Mouse (Mus musculus): ENCODE data around the gene Kdm5c.

Gene Kdm5c

GRCm38 (mm10) chrX:152232781-152233763 is at the start of gene Kdm5c:
Gene Kdm5c (plus strand): TSS chrX:152233020.
- Histone ChIP-seq H3K9me3 (ENCODE audit: low read length) (no peaks in the 10 kb centered on the region), H3K36me3 (ENCODE audit: insufficient read depth, low read length) (peaks cover 31% of the 10 kb centered on the region), H3K4me3 (replicated peaks; ENCODE audit: low read length) (peak within 1 kb of the TSS; percentile 94), H3K4me1 (replicated peaks; ENCODE audit: low read depth, low read length) (peaks cover 20% of the 10 kb centered on the region), H3K27me3 (ENCODE audit: insufficient read depth, low read length) (no peaks in the 10 kb centered on the region)
- no peak for TF ChIP-seq POU5F1 (IDR thresholded peaks at IDR 0.05; ENCODE audit: borderline replicate concordance, low read length)
- no peak for TF ChIP-seq NANOG (IDR thresholded peaks at IDR 0.05; ENCODE audit: borderline replicate concordance, low read length)

DNA sequence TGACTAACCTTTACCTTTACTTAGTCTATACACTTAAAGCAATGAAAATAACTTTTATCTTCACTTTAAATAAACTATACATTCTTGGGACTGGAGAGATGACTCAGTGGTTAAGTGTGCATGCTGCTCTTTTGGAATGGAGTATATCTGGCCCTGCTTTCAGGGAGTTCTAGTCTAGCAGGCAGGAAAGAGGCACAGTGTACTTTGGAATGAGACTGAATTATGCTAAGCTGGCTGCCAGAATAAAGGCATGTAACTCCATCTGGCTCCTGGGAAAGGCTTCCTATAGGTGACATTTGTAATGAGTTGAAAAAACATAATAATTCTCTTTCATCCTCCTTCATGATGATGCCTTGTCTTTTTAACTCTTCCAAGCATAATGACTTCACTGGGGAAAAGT is 45.7 kb upstream of the Kdm5c start:
- H3K4me3 ChIP-seq (replicated peaks; ENCODE audit: low read length) = no peak overlapping the region
- TF ChIP-seq NANOG (IDR thresholded peaks at IDR 0.05; ENCODE audit: borderline replicate concordance, low read length) (no peak), CTCF (conservative IDR thresholded peaks at IDR 0.05; ENCODE audit: low read length) (no peak), POU5F1 (IDR thresholded peaks at IDR 0.05; ENCODE audit: borderline replicate concordance, low read length) (no peak)

GRCm38 (mm10) chrX:152191266-152191665 is 41.6 kb upstream of the Kdm5c start:
- Histone ChIP-seq H3K4me1 (replicated peaks; ENCODE audit: low read depth, low read length) (no peaks in the 10 kb centered on the region), H3K27me3 (ENCODE audit: insufficient read depth, low read length) (no peaks in the 10 kb centered on the region), H3K9me3 (ENCODE audit: low read length) (no peaks in the 10 kb centered on the region), H3K36me3 (ENCODE audit: insufficient read depth, low read length) (no peaks in the 10 kb centered on the region), H3K4me3 (replicated peaks; ENCODE audit: low read length) (no peak overlapping the region)
- TF ChIP-seq CTCF (conservative IDR thresholded peaks at IDR 0.05; ENCODE audit: low read length) = no peak
- TF ChIP-seq NANOG (IDR thresholded peaks at IDR 0.05; ENCODE audit: borderline replicate concordance, low read length) = no peak

More for the DNA sequence above, 45.7 kb upstream of the Kdm5c start:
- H3K27me3 ChIP-seq (ENCODE audit: insufficient read depth, low read length) = no peaks in the 10 kb centered on the region
- H3K4me1 ChIP-seq (replicated peaks; ENCODE audit: low read depth, low read length) = no peaks in the 10 kb centered on the region
- no peaks in the 10 kb centered on the region for H3K9me3 ChIP-seq (ENCODE audit: low read length)
- H3K36me3 ChIP-seq (ENCODE audit: insufficient read depth, low read length) = no peaks in the 10 kb centered on the region

GRCm38 (mm10) chrX:152197814-152198648 is 34.8 kb upstream of the Kdm5c start:
- TF ChIP-seq NANOG (IDR thresholded peaks at IDR 0.05; ENCODE audit: borderline replicate concordance, low read length) = no peak
- TF ChIP-seq CTCF (conservative IDR thresholded peaks at IDR 0.05; ENCODE audit: low read length) = no peak
- TF ChIP-seq POU5F1 (IDR thresholded peaks at IDR 0.05; ENCODE audit: borderline replicate concordance, low read length) = no peak
- Histone ChIP-seq H3K4me3 (replicated peaks; ENCODE audit: low read length) (no peak overlapping the region), H3K4me1 (replicated peaks; ENCODE audit: low read depth, low read length) (peaks cover 20% of the 10 kb centered on the region), H3K27me3 (ENCODE audit: insufficient read depth, low read length) (no peaks in the 10 kb centered on the region), H3K9me3 (ENCODE audit: low read length) (no peaks in the 10 kb centered on the region), H3K36me3 (ENCODE audit: insufficient read depth, low read length) (no peaks in the 10 kb centered on the region)

GRCm38 (mm10) chrX:152201737-152202421 is 30.9 kb upstream of the Kdm5c start:
- Histone ChIP-seq H3K9me3 (ENCODE audit: low read length) (no peaks in the 10 kb centered on the region), H3K27me3 (ENCODE audit: insufficient read depth, low read length) (no peaks in the 10 kb centered on the region), H3K4me3 (replicated peaks; ENCODE audit: low read length) (no peak overlapping the region), H3K4me1 (replicated peaks; ENCODE audit: low read depth, low read length) (peaks cover 22% of the 10 kb centered on the region), H3K36me3 (ENCODE audit: insufficient read depth, low read length) (no peaks in the 10 kb centered on the region)
- TF ChIP-seq NANOG (IDR thresholded peaks at IDR 0.05; ENCODE audit: borderline replicate concordance, low read length) (no peak), POU5F1 (IDR thresholded peaks at IDR 0.05; ENCODE audit: borderline replicate concordance, low read length) (no peak), CTCF (conservative IDR thresholded peaks at IDR 0.05; ENCODE audit: low read length) (no peak)

GRCm38 (mm10) chrX:152202422-152203103 is 30.3 kb upstream of the Kdm5c start:
- Histone ChIP-seq H3K9me3 (ENCODE audit: low read length) (no peaks in the 10 kb centered on the region), H3K4me3 (replicated peaks; ENCODE audit: low read length) (no peak overlapping the region), H3K36me3 (ENCODE audit: insufficient read depth, low read length) (no peaks in the 10 kb centered on the region), H3K4me1 (replicated peaks; ENCODE audit: low read depth, low read length) (peaks cover 22% of the 10 kb centered on the region), H3K27me3 (ENCODE audit: insufficient read depth, low read length) (no peaks in the 10 kb centered on the region)
- TF ChIP-seq CTCF (conservative IDR thresholded peaks at IDR 0.05; ENCODE audit: low read length) (no peak), NANOG (IDR thresholded peaks at IDR 0.05; ENCODE audit: borderline replicate concordance, low read length) (no peak), POU5F1 (IDR thresholded peaks at IDR 0.05; ENCODE audit: borderline replicate concordance, low read length) (no peak)

- no peaks in the 10 kb centered on the region for H3K9me3 ChIP-seq (ENCODE audit: low read length)
- peaks cover 22% of the 10 kb centered on the region for H3K4me1 ChIP-seq (replicated peaks; ENCODE audit: low read depth, low read length)
- H3K27me3 ChIP-seq (ENCODE audit: insufficient read depth, low read length) = no peaks in the 10 kb centered on the region
- no peak overlapping the region for H3K4me3 ChIP-seq (replicated peaks; ENCODE audit: low read length)
- H3K36me3 ChIP-seq (ENCODE audit: insufficient read depth, low read length) = no peaks in the 10 kb centered on the region
- TF ChIP-seq POU5F1 (IDR thresholded peaks at IDR 0.05; ENCODE audit: borderline replicate concordance, low read length) (no peak), NANOG (IDR thresholded peaks at IDR 0.05; ENCODE audit: borderline replicate concordance, low read length) (no peak)
Measured at GRCm38 (mm10) chrX:152203247-152203646, 29.6 kb upstream of the Kdm5c start.

All from E14TG2a.4 (cell line).